Mouse (Mus musculus): ENCODE results near the gene Ppp4r4. TPM values are rescaled to one million over a fixed set of nuclear protein-coding genes. Genes with fewer than 3 reads are reported as not detected.

Ppp4r4 gene
- 0.92 and 1.1 TPM in 2 replicates for polyA plus RNA-seq (2012; rRNA removed)

GRCm38 (mm10) chr12:103532020-103532648 lies at the start of gene Ppp4r4:
Gene Ppp4r4 (plus strand): TSS chr12:103532283.

GRCm38 (mm10) chr12:103631203-103631612 lies 99.1 kb downstream of the Ppp4r4 start, which contains the start of gene Serpina10:
Gene Serpina10 (minus strand): TSS chr12:103631444.

GRCm38 (mm10) chr12:103656848-103657626 lies 125.0 kb downstream of the Ppp4r4 start, which contains the start of gene Serpina6:
Gene Serpina6 (minus strand): TSS chr12:103657212.

Other genes with a start within 250 kb of the Ppp4r4 start
- 0.71 and 0.93 TPM in 2 replicates for gene Fam181a, start 221.3 kb upstream of the Ppp4r4 start, polyA plus RNA-seq (2012; rRNA removed)
- gene Asb2, start 176.3 kb upstream of the Ppp4r4 start, polyA plus RNA-seq (2012; rRNA removed) = 105 and 124 TPM in 2 replicates
- 6.1 and 7.6 TPM in 2 replicates for gene Otub2, start 143.6 kb upstream of the Ppp4r4 start, polyA plus RNA-seq (2012; rRNA removed)
- 0.71 and 0.76 TPM in 2 replicates for gene 9330161L09Rik, start 124.5 kb upstream of the Ppp4r4 start, polyA plus RNA-seq (2012; rRNA removed)
- gene Ddx24, start 106.5 kb upstream of the Ppp4r4 start, polyA plus RNA-seq (2012; rRNA removed) = 46.0 and 53.9 TPM in 2 replicates
- 565 and 703 TPM in 2 replicates for gene Ifi27, start 98.1 kb upstream of the Ppp4r4 start, polyA plus RNA-seq (2012; rRNA removed)
- gene Ifi27l2a, start 88.6 kb upstream of the Ppp4r4 start, polyA plus RNA-seq (2012; rRNA removed) = 762 and 1,011 TPM in 2 replicates
- 0.43 TPM in 1 of 2 replicates, not detected in the other for gene Ifi27l2b, start 75.1 kb upstream of the Ppp4r4 start, polyA plus RNA-seq (2012; rRNA removed)
- gene Serpina10, start 99.2 kb downstream of the Ppp4r4 start, polyA plus RNA-seq (2012; rRNA removed) = 0.05 TPM in 1 of 2 replicates, not detected in the other
- gene Serpina6, start 124.9 kb downstream of the Ppp4r4 start, polyA plus RNA-seq (2012; rRNA removed) = 0.29 TPM in 1 of 2 replicates, not detected in the other
- not detected in 2 replicates for gene Serpina16, start 143.9 kb downstream of the Ppp4r4 start, polyA plus RNA-seq (2012; rRNA removed)
- gene Serpina1f, start 163.2 kb downstream of the Ppp4r4 start, polyA plus RNA-seq (2012; rRNA removed) = 0.08 and 0.15 TPM in 2 replicates
- 0.96 and 2.1 TPM in 2 replicates for gene Serpina1d, start 241.3 kb downstream of the Ppp4r4 start, polyA plus RNA-seq (2012; rRNA removed)